Mouse (Mus musculus): ENCODE data around the gene Efnb3. TPM values are rescaled to one million over a fixed set of nuclear protein-coding genes. Genes with fewer than 3 reads are reported as not detected.

The Efnb3 gene
- polyA plus RNA-seq, 1 experiment from 2014 or later, result 0.39 TPM

DNA sequence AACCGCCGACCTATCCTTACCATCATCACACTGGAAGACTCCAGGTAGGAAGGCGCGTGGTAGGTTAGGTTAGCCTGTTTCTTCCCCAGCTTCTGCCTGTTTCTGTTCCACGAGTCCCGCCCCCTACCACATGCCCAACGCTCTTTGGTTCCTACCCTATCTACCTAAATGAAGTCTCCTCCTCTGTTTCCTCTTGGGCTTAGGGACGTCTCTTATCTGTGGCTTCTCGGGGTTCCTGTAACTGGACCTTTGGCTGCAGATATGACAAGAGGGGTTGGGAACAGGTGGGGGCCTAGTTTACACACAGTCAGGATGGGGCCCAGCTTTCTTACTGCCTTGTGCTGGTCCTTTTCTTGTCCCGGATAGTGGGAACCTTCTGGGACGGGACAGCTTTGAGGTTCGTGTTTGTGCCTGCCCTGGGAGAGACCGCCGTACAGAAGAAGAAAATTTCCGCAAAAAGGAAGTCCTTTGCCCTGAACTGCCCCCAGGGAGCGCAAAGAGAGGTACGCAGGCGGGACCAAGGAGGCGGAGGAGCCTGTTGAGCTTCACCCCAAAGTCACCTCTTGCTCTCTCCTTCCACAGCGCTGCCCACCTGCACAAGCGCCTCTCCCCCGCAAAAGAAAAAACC, 29.3 kb upstream of the Efnb3 start:
- Histone ChIP-seq H3K36me3 (ENCODE audit: control insufficient read depth, insufficient read depth) (peaks cover 34% of the 10 kb centered on the region), H3K4me2 (ENCODE audit: low read depth, low read length) (peak overlapping the region; percentile 54), H3K4me1 (ENCODE audit: control insufficient read depth, low read depth, low read length) (peaks cover 70% of the 10 kb centered on the region), H3K27ac (ENCODE audit: low read length) (peak overlapping the region; percentile 81), H3K9me3 (replicated peaks; ENCODE audit: control insufficient read depth, low read length) (no peaks in the 10 kb centered on the region), H3K27me3 (ENCODE audit: control insufficient read depth, insufficient read depth, low read depth, low read length) (no peaks in the 10 kb centered on the region), H3K4me3 (ENCODE audit: low read depth, low read length) (peak overlapping the region; percentile 18; the same call in 1 of the 2 replicates), H3K9ac (ENCODE audit: low read depth, low read length) (peak overlapping the region; percentile 47)
- WGBS (ENCODE audit: insufficient replicate concordance), result 36% methylated on average over 22 of the region's 22 CpGs
- ATAC-seq (ENCODE audit: low read depth), result peak; percentile 75

- peak overlapping the region; percentile 23 for H3K4me3 ChIP-seq (ENCODE audit: low read depth, low read length)
- H3K27ac ChIP-seq (ENCODE audit: low read length), result peak overlapping the region; percentile 91
- no peaks in the 10 kb centered on the region for H3K9me3 ChIP-seq (replicated peaks; ENCODE audit: control insufficient read depth, low read length)
- peak overlapping the region; percentile 61 for H3K4me2 ChIP-seq (ENCODE audit: low read depth, low read length)
- no peaks in the 10 kb centered on the region for H3K27me3 ChIP-seq (ENCODE audit: control insufficient read depth, insufficient read depth, low read depth, low read length)
- peak overlapping the region; percentile 51 for H3K9ac ChIP-seq (ENCODE audit: low read depth, low read length)
- 21% methylated on average over 7 of the region's 7 CpGs for WGBS (ENCODE audit: insufficient replicate concordance)
- peaks cover 71% of the 10 kb centered on the region for H3K4me1 ChIP-seq (ENCODE audit: control insufficient read depth, low read depth, low read length)
- H3K36me3 ChIP-seq (ENCODE audit: control insufficient read depth, insufficient read depth), result peaks cover 29% of the 10 kb centered on the region
- ATAC-seq (ENCODE audit: low read depth), result peak; percentile 75
These were observed 25.8 kb upstream of the Efnb3 start for GRCm38 (mm10) chr11:69585718-69586325.

DNA sequence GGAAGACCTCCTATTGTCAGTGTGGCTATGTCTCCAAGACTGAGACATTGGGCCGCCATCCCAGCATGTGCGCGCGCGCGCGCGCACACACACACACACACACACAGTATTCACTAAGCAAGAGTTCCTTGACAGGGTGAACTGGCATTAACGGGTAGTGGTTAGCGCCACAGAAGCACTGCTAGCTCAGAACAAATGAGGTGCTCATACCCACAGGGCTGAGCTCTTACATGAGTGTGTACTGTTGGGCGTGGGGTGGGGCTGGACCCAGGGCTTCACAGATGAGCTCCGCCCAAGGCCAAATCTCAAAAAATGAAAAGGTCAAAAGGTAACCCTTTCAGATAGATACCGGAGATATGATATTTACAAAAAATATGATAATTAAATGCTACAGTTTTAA, 24.9 kb upstream of the Efnb3 start:
- Histone ChIP-seq H3K27me3 (ENCODE audit: control insufficient read depth, insufficient read depth, low read depth, low read length) (no peaks in the 10 kb centered on the region), H3K36me3 (ENCODE audit: control insufficient read depth, insufficient read depth) (peaks cover 22% of the 10 kb centered on the region), H3K27ac (ENCODE audit: low read length) (peak overlapping the region; percentile 91), H3K9ac (ENCODE audit: low read depth, low read length) (no peak overlapping the region), H3K4me1 (ENCODE audit: control insufficient read depth, low read depth, low read length) (peaks cover 62% of the 10 kb centered on the region), H3K9me3 (replicated peaks; ENCODE audit: control insufficient read depth, low read length) (no peaks in the 10 kb centered on the region), H3K4me3 (ENCODE audit: low read depth, low read length) (no peak overlapping the region), H3K4me2 (ENCODE audit: low read depth, low read length) (peak overlapping the region; percentile 61)
- no peak for ATAC-seq (ENCODE audit: low read depth)
- WGBS (ENCODE audit: insufficient replicate concordance), result 79% methylated on average over 13 of the region's 13 CpGs

DNA sequence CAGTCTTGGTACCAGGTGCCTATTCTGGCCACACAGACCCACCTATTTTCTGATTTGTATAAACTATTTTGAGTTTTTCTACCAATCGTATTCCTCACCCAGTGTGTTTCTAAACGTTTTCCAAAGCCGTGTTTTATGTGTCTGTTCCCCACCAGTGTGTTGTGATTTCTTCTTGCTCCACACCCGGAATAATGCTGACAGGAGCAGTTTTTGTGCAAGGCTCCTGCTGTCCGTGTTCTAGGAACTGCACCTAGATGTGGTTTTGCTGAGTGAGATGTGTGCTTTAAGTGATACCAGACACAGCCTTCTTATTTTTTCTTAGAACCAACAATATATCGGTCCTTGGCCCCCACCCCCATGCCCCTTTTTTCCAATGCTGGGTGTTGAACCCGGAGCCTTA, 24.0 kb upstream of the Efnb3 start:
- Histone ChIP-seq H3K27me3 (ENCODE audit: control insufficient read depth, insufficient read depth, low read depth, low read length) (no peaks in the 10 kb centered on the region), H3K36me3 (ENCODE audit: control insufficient read depth, insufficient read depth) (peaks cover 14% of the 10 kb centered on the region), H3K4me3 (ENCODE audit: low read depth, low read length) (no peak overlapping the region), H3K9ac (ENCODE audit: low read depth, low read length) (no peak overlapping the region), H3K27ac (ENCODE audit: low read length) (peak overlapping the region; percentile 54; the same call in 1 of the 2 replicates), H3K9me3 (replicated peaks; ENCODE audit: control insufficient read depth, low read length) (no peaks in the 10 kb centered on the region), H3K4me2 (ENCODE audit: low read depth, low read length) (no peak overlapping the region), H3K4me1 (ENCODE audit: control insufficient read depth, low read depth, low read length) (peaks cover 53% of the 10 kb centered on the region)
- 66% methylated on average over 7 of the region's 7 CpGs for WGBS (ENCODE audit: insufficient replicate concordance)
- ATAC-seq (ENCODE audit: low read depth), result no peak

DNA sequence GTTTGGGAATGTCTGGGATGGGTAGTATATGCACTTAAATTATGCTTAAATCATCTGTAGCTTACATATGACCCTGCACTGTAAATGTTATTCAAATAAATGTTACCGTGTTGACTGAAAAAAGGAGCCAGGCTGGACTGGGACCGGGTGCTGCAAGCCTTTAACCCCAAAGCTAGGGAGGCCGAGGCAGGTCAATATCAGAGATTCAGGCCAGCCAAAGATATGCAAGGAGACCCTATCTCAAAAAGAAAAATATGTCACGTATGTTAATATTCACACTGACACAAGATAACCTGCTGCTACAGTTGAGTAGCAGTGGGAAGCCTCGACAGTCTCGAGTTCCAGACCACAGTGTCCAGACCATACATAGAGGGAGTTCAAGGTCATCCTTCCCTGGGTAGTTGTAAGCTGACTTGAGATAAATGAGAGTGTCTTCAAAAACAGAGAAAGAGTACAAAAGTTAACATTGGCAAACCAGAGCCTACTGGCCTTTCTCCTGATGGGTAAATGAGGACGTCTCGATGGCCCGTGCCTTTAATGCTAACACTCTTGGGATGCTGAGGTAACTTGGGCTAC, 22.3 kb upstream of the Efnb3 start:
- H3K9ac ChIP-seq (ENCODE audit: low read depth, low read length), result peak overlapping the region; percentile 82
- H3K9me3 ChIP-seq (replicated peaks; ENCODE audit: control insufficient read depth, low read length), result no peaks in the 10 kb centered on the region
- H3K36me3 ChIP-seq (ENCODE audit: control insufficient read depth, insufficient read depth), result no peaks in the 10 kb centered on the region; the same call in 1 of the 2 replicates
- H3K4me2 ChIP-seq (ENCODE audit: low read depth, low read length), result peak overlapping the region; percentile 92
- peaks cover 58% of the 10 kb centered on the region for H3K4me1 ChIP-seq (ENCODE audit: control insufficient read depth, low read depth, low read length)
- WGBS (ENCODE audit: insufficient replicate concordance), result 45% methylated on average over 9 of the region's 9 CpGs
- peak overlapping the region; percentile 88 for H3K4me3 ChIP-seq (ENCODE audit: low read depth, low read length)
- ATAC-seq (ENCODE audit: low read depth), result no peak
- H3K27me3 ChIP-seq (ENCODE audit: control insufficient read depth, insufficient read depth, low read depth, low read length), result no peaks in the 10 kb centered on the region
- peak overlapping the region; percentile 97 for H3K27ac ChIP-seq (ENCODE audit: low read length)

GRCm38 (mm10) chr11:69581814-69582213, 21.8 kb upstream of the Efnb3 start:
- Histone ChIP-seq H3K4me3 (ENCODE audit: low read depth, low read length) (peak overlapping the region; percentile 88), H3K36me3 (ENCODE audit: control insufficient read depth, insufficient read depth) (no peaks in the 10 kb centered on the region), H3K4me1 (ENCODE audit: control insufficient read depth, low read depth, low read length) (peaks cover 58% of the 10 kb centered on the region), H3K9ac (ENCODE audit: low read depth, low read length) (peak overlapping the region; percentile 82), H3K27ac (ENCODE audit: low read length) (peak overlapping the region; percentile 97), H3K9me3 (replicated peaks; ENCODE audit: control insufficient read depth, low read length) (no peaks in the 10 kb centered on the region), H3K4me2 (ENCODE audit: low read depth, low read length) (peak overlapping the region; percentile 92), H3K27me3 (ENCODE audit: control insufficient read depth, insufficient read depth, low read depth, low read length) (no peaks in the 10 kb centered on the region)
- WGBS (ENCODE audit: insufficient replicate concordance), result under 1% methylated on average over 8 of the region's 8 CpGs
- ATAC-seq (ENCODE audit: low read depth), result no peak

- H3K4me3 ChIP-seq (ENCODE audit: low read depth, low read length), result peak overlapping the region; percentile 88
- no peaks in the 10 kb centered on the region for H3K36me3 ChIP-seq (ENCODE audit: control insufficient read depth, insufficient read depth)
- no peaks in the 10 kb centered on the region for H3K9me3 ChIP-seq (replicated peaks; ENCODE audit: control insufficient read depth, low read length)
- peaks cover 57% of the 10 kb centered on the region for H3K4me1 ChIP-seq (ENCODE audit: control insufficient read depth, low read depth, low read length)
- H3K27ac ChIP-seq (ENCODE audit: low read length), result peak overlapping the region; percentile 97
- 0% methylated on average over 36 of the region's 36 CpGs for WGBS (ENCODE audit: insufficient replicate concordance)
- H3K4me2 ChIP-seq (ENCODE audit: low read depth, low read length), result peak overlapping the region; percentile 92
- peak overlapping the region; percentile 82 for H3K9ac ChIP-seq (ENCODE audit: low read depth, low read length)
- peak; percentile 84 for ATAC-seq (ENCODE audit: low read depth)
- H3K27me3 ChIP-seq (ENCODE audit: control insufficient read depth, insufficient read depth, low read depth, low read length), result no peaks in the 10 kb centered on the region
These were observed 21.2 kb upstream of the Efnb3 start for GRCm38 (mm10) chr11:69581147-69581688.

DNA sequence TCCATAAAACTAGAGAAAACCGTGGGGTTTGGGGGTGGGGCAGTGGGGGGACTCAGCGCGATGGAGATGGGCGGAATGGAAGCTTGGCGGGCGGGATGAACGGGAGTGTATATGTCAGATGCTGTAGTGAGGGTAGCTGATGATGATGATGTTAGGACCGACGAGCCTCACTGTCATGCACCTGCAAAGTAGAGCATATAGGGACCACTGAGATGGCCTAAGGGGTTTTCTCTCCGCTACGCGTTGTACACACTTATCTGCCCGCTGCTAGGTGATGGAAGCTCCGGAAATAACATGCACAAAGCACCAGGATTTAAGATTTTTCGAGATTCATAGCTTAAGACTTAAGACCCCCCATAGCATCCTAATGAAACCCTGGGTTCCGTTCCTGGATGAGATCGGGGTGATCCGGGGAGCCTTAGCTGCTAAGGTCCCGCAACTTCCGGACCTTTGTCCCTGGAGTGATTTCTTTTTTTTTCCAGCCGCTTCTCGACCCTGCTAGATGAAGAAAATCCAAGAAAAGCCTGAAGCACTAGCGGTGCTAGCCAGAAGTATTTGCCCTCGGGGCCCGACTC, 20.7 kb upstream of the Efnb3 start:
- Histone ChIP-seq H3K36me3 (ENCODE audit: control insufficient read depth, insufficient read depth) (no peaks in the 10 kb centered on the region), H3K4me2 (ENCODE audit: low read depth, low read length) (peak overlapping the region; percentile 92), H3K27me3 (ENCODE audit: control insufficient read depth, insufficient read depth, low read depth, low read length) (no peaks in the 10 kb centered on the region), H3K9ac (ENCODE audit: low read depth, low read length) (peak overlapping the region; percentile 82), H3K4me1 (ENCODE audit: control insufficient read depth, low read depth, low read length) (peaks cover 56% of the 10 kb centered on the region), H3K9me3 (replicated peaks; ENCODE audit: control insufficient read depth, low read length) (no peaks in the 10 kb centered on the region), H3K4me3 (ENCODE audit: low read depth, low read length) (peak overlapping the region; percentile 88), H3K27ac (ENCODE audit: low read length) (peak overlapping the region; percentile 97)
- under 1% methylated on average over 25 of the region's 25 CpGs for WGBS (ENCODE audit: insufficient replicate concordance)
- no peak for ATAC-seq (ENCODE audit: low read depth)
